Mouse (Mus musculus): ENCODE data around the gene Hsd17b1. TPM values are rescaled to one million over a fixed set of nuclear protein-coding genes. Genes with fewer than 3 reads are reported as not detected.
A peak's percentile ranks its signal among the peaks of the same experiment; 100 is the strongest.

The Hsd17b1 gene
- polyA plus RNA-seq, 1 experiment from 2014 or later = 0.29 TPM

GRCm38 (mm10) chr11:101062165-101062884, 15.9 kb upstream of the Hsd17b1 start:
- peak overlapping the region; percentile 70; the same call in 1 of the 2 replicates for H3K27ac ChIP-seq (replicated peaks)
- H3K9me3 ChIP-seq (replicated peaks) = no peaks in the 10 kb centered on the region
- H3K36me3 ChIP-seq = peaks cover 55% of the 10 kb centered on the region
- no peaks in the 10 kb centered on the region for H3K27me3 ChIP-seq (replicated peaks)
- H3K4me1 ChIP-seq = peaks cover 24% of the 10 kb centered on the region
- ATAC-seq (ENCODE audit: low FRiP score) = no peak
- H3K4me3 ChIP-seq (replicated peaks) = no peak overlapping the region
- no peak overlapping the region for H3K9ac ChIP-seq (replicated peaks)
- WGBS = 81% methylated on average over 12 of the region's 12 CpGs
- H3K4me2 ChIP-seq = no peak overlapping the region

GRCm38 (mm10) chr11:101062971-101063675, 15.1 kb upstream of the Hsd17b1 start:
- H3K4me2 ChIP-seq = no peak overlapping the region
- H3K27me3 ChIP-seq (replicated peaks) = no peaks in the 10 kb centered on the region
- H3K9me3 ChIP-seq (replicated peaks) = no peaks in the 10 kb centered on the region
- 70% methylated on average over 14 of the region's 14 CpGs for WGBS
- peaks cover 54% of the 10 kb centered on the region for H3K36me3 ChIP-seq
- no peak overlapping the region for H3K9ac ChIP-seq (replicated peaks)
- H3K4me1 ChIP-seq = peaks cover 26% of the 10 kb centered on the region
- H3K4me3 ChIP-seq (replicated peaks) = no peak overlapping the region
- H3K27ac ChIP-seq (replicated peaks) = peak overlapping the region; percentile 70
- ATAC-seq (ENCODE audit: low FRiP score) = no peak

- H3K27ac ChIP-seq (replicated peaks) = peak overlapping the region; percentile 70
- peaks cover 48% of the 10 kb centered on the region for H3K36me3 ChIP-seq
- no peaks in the 10 kb centered on the region for H3K27me3 ChIP-seq (replicated peaks)
- H3K4me2 ChIP-seq = no peak overlapping the region
- peaks cover 26% of the 10 kb centered on the region for H3K4me1 ChIP-seq
- no peak for ATAC-seq (ENCODE audit: low FRiP score)
- H3K9ac ChIP-seq (replicated peaks) = peak overlapping the region; percentile 23; the same call in 1 of the 2 replicates
- 57% methylated on average over 12 of the region's 12 CpGs for WGBS
- no peaks in the 10 kb centered on the region for H3K9me3 ChIP-seq (replicated peaks)
- H3K4me3 ChIP-seq (replicated peaks) = no peak overlapping the region
Measured at GRCm38 (mm10) chr11:101063676-101064327, 14.4 kb upstream of the Hsd17b1 start.

GRCm38 (mm10) chr11:101064462-101064861, 13.7 kb upstream of the Hsd17b1 start:
- H3K4me1 ChIP-seq = peaks cover 30% of the 10 kb centered on the region
- no peak for ATAC-seq (ENCODE audit: low FRiP score)
- H3K9ac ChIP-seq (replicated peaks) = no peak overlapping the region
- no peak overlapping the region for H3K4me3 ChIP-seq (replicated peaks)
- H3K9me3 ChIP-seq (replicated peaks) = no peaks in the 10 kb centered on the region
- peak overlapping the region; percentile 70; the same call in 1 of the 2 replicates for H3K27ac ChIP-seq (replicated peaks)
- peaks cover 43% of the 10 kb centered on the region for H3K36me3 ChIP-seq
- H3K27me3 ChIP-seq (replicated peaks) = no peaks in the 10 kb centered on the region
- WGBS = 80% methylated on average over 4 of the region's 4 CpGs
- H3K4me2 ChIP-seq = no peak overlapping the region

- 93% methylated on average over 9 of the region's 9 CpGs for WGBS
- no peaks in the 10 kb centered on the region for H3K27me3 ChIP-seq (replicated peaks)
- no peak overlapping the region for H3K4me2 ChIP-seq
- H3K9ac ChIP-seq (replicated peaks) = no peak overlapping the region
- H3K36me3 ChIP-seq = peaks cover 39% of the 10 kb centered on the region
- no peak for ATAC-seq (ENCODE audit: low FRiP score)
- no peak overlapping the region for H3K4me3 ChIP-seq (replicated peaks)
- H3K4me1 ChIP-seq = peaks cover 29% of the 10 kb centered on the region
- no peaks in the 10 kb centered on the region for H3K9me3 ChIP-seq (replicated peaks)
- H3K27ac ChIP-seq (replicated peaks) = no peak overlapping the region
Measured at GRCm38 (mm10) chr11:101065002-101065401, 13.2 kb upstream of the Hsd17b1 start.

- no peaks in the 10 kb centered on the region for H3K9me3 ChIP-seq (replicated peaks)
- no peak overlapping the region; the same call in 1 of the 2 replicates for H3K9ac ChIP-seq (replicated peaks)
- ATAC-seq (ENCODE audit: low FRiP score) = no peak
- WGBS = 24% methylated on average over 18 of the region's 18 CpGs
- H3K36me3 ChIP-seq = peaks cover 21% of the 10 kb centered on the region
- peak overlapping the region; percentile 33; the same call in 1 of the 2 replicates for H3K27ac ChIP-seq (replicated peaks)
- H3K4me3 ChIP-seq (replicated peaks) = peak overlapping the region; percentile 30
- peak overlapping the region; percentile 63 for H3K4me2 ChIP-seq
- peaks cover 37% of the 10 kb centered on the region for H3K4me1 ChIP-seq
- H3K27me3 ChIP-seq (replicated peaks) = no peaks in the 10 kb centered on the region
Measured at GRCm38 (mm10) chr11:101066549-101067412, 11.4 kb upstream of the Hsd17b1 start.

GRCm38 (mm10) chr11:101069391-101070188, 8.6 kb upstream of the Hsd17b1 start, which contains the start of gene Naglu:
Naglu (plus strand) TSS chr11:101070012.
- ATAC-seq (ENCODE audit: low FRiP score) = peak; percentile 92
- peaks cover 27% of the 10 kb centered on the region for H3K4me1 ChIP-seq
- peak within 1 kb of the TSS; percentile 65 for H3K4me3 ChIP-seq (replicated peaks)
- H3K4me2 ChIP-seq = peak within 1 kb of the TSS; percentile 97
- no peaks in the 10 kb centered on the region for H3K9me3 ChIP-seq (replicated peaks)
- WGBS = 4% methylated on average over 35 of the region's 35 CpGs
- H3K27me3 ChIP-seq (replicated peaks) = no peaks in the 10 kb centered on the region
- peak within 1 kb of the TSS; percentile 91 for H3K9ac ChIP-seq (replicated peaks)
- peak within 1 kb of the TSS; percentile 78 for H3K27ac ChIP-seq (replicated peaks)
- no peaks in the 10 kb centered on the region; the same call in 1 of the 2 replicates for H3K36me3 ChIP-seq

GRCm38 (mm10) chr11:101070189-101070527, 8.1 kb upstream of the Hsd17b1 start:
- Histone ChIP-seq H3K4me1 (peaks cover 27% of the 10 kb centered on the region), H3K9me3 (replicated peaks) (no peaks in the 10 kb centered on the region), H3K4me3 (replicated peaks) (peak overlapping the region; percentile 65), H3K9ac (replicated peaks) (peak overlapping the region; percentile 91), H3K4me2 (peak overlapping the region; percentile 97), H3K27me3 (replicated peaks) (no peaks in the 10 kb centered on the region), H3K27ac (replicated peaks) (peak overlapping the region; percentile 78), H3K36me3 (no peaks in the 10 kb centered on the region)
- WGBS = under 1% methylated on average over 31 of the region's 36 CpGs
- ATAC-seq (ENCODE audit: low FRiP score) = peak; percentile 62

- H3K27ac ChIP-seq (replicated peaks) = no peak overlapping the region
- H3K36me3 ChIP-seq = no peaks in the 10 kb centered on the region
- 0 out of 2 replicates have a peak overlapping the region, but pooled peaks have one; percentile 91 for H3K9ac ChIP-seq (replicated peaks)
- no peaks in the 10 kb centered on the region for H3K9me3 ChIP-seq (replicated peaks)
- no peak for ATAC-seq (ENCODE audit: low FRiP score)
- WGBS = 72% methylated on average over 6 of the region's 6 CpGs
- peaks cover 27% of the 10 kb centered on the region for H3K4me1 ChIP-seq
- no peaks in the 10 kb centered on the region for H3K27me3 ChIP-seq (replicated peaks)
- H3K4me3 ChIP-seq (replicated peaks) = peak overlapping the region; percentile 65
- peak overlapping the region; percentile 97 for H3K4me2 ChIP-seq
Measured at GRCm38 (mm10) chr11:101070987-101071386, 7.2 kb upstream of the Hsd17b1 start.

GRCm38 (mm10) chr11:101071810-101072428, 6.3 kb upstream of the Hsd17b1 start:
- no peak overlapping the region for H3K9ac ChIP-seq (replicated peaks)
- H3K27ac ChIP-seq (replicated peaks) = no peak overlapping the region
- H3K27me3 ChIP-seq (replicated peaks) = peaks cover 6% of the 10 kb centered on the region
- H3K4me1 ChIP-seq = peaks cover 21% of the 10 kb centered on the region
- no peak overlapping the region for H3K4me2 ChIP-seq
- no peak for ATAC-seq (ENCODE audit: low FRiP score)
- H3K9me3 ChIP-seq (replicated peaks) = no peaks in the 10 kb centered on the region
- 70% methylated on average over 14 of the region's 14 CpGs for WGBS
- H3K4me3 ChIP-seq (replicated peaks) = no peak overlapping the region
- H3K36me3 ChIP-seq = no peaks in the 10 kb centered on the region; the same call in 1 of the 2 replicates
